ENCODE assay signal across 34 mouse cellular contexts in genomic region chr11:70586954-70587353, GRCm38 (mm10). TPM values are rescaled to one million over a fixed set of nuclear protein-coding genes. Genes with fewer than 3 reads are reported as not detected.
DNase-seq lines count a peak whose midpoint lies in the region; ATAC-seq and TF ChIP-seq lines count a peak whose summit lies in the region.
"Had no signal": no experiment of that assay in that cellular context is flagged by ENCODE, and none has a peak within 500 bp of the region (broad histone marks: within the 10 kb centered on the region; RNA-seq: fewer than 3 reads in every experiment).

No protein-coding gene starts in this region.

- peak; percentile 94 for DNase-seq in heart, adult 11 months
- no peak for DNase-seq in heart, postnatal 25 days (ENCODE audit: low spot score)
- no peak for DNase-seq in adipocyte (ENCODE audit: low spot score)
- DNase-seq: cerebellum, adult 9-10 months; heart, postnatal 36 days; kidney, adult 18-20 months; left cerebral cortex, postnatal 4 days; lung, postnatal 36 days; thymus, postnatal 36 days had no signal

- H3K27ac ChIP-seq in bone marrow macrophage, adult 2 months (ENCODE audit: insufficient read depth, low read depth, low read length) = peak overlapping the region; percentile 59
- H3K27ac ChIP-seq: embryonic facial prominence, embryonic 12.5 days; forebrain, embryonic 13.5 days; hindbrain, embryonic 14.5 days; kidney, postnatal 0 days; limb, embryonic 15.5 days; liver, embryonic 15.5 days; lung, embryonic 15.5 days; midbrain, embryonic 12.5 days had no signal

- intact Hi-C loops in heart, postnatal 25 days (cut with DNase I) = no loop called here

- H3K4me1 ChIP-seq in megakaryocyte, embryonic 14.5 days = peaks cover 98% of the 10 kb centered on the region
- peaks cover 82% of the 10 kb centered on the region for H3K4me1 ChIP-seq in bone marrow macrophage, adult 2 months (ENCODE audit: control insufficient read depth, insufficient read depth, low read length)

- TF ChIP-seq POLR2A in bone marrow macrophage, adult 2 months (IDR thresholded peaks at IDR 0.05; ENCODE audit: borderline replicate concordance, low read depth, low read length) = no peak

- H3K36me3 ChIP-seq in megakaryocyte, embryonic 14.5 days (replicated peaks; ENCODE audit: low read length) = peaks cover 64% of the 10 kb centered on the region
- H3K36me3 ChIP-seq: embryonic facial prominence, embryonic 12.5 days; liver, embryonic 15.5 days; lung, embryonic 15.5 days; midbrain, embryonic 12.5 days had no signal

- ATAC-seq in megakaryocyte, adult 5-6 weeks (ENCODE audit: poor library complexity, severe bottlenecking) = no peak
- peak; percentile 41; the same call in 1 of the 2 replicates for ATAC-seq in monocyte, adult 5-6 weeks (replicated peaks; ENCODE audit: insufficient number of reproducible peaks, low FRiP score, low TSS enrichment, poor library complexity, severe bottlenecking)
- ATAC-seq in cerebellum, adult (ENCODE audit: insufficient number of reproducible peaks, low FRiP score, low TSS enrichment) = no peak
- ATAC-seq: CD4-positive, CD25-positive, alpha-beta regulatory T cell, adult 4 months; forebrain, embryonic 13.5 days; inflammation-experienced regulatory T-cells, adult 6 months had no signal

- H3K4me3 ChIP-seq in megakaryocyte, embryonic 14.5 days (replicated peaks) = peak overlapping the region; percentile 48
- H3K4me3 ChIP-seq in bone marrow macrophage, adult 2 months (ENCODE audit: insufficient read depth, low read length) = no peak overlapping the region
- H3K4me3 ChIP-seq: embryonic facial prominence, embryonic 12.5 days; erythroblast, embryonic 14.5 days; forebrain, embryonic 13.5 days; limb, embryonic 15.5 days; liver, embryonic 15.5 days; lung, embryonic 15.5 days; midbrain, embryonic 12.5 days had no signal

- H3K27me3 ChIP-seq in megakaryocyte, embryonic 14.5 days (replicated peaks) = no peaks in the 10 kb centered on the region
- H3K27me3 ChIP-seq: embryonic facial prominence, embryonic 12.5 days; forebrain, embryonic 13.5 days; limb, embryonic 15.5 days; liver, embryonic 15.5 days; lung, embryonic 15.5 days; midbrain, embryonic 12.5 days had no signal

- H3K9me3 ChIP-seq in megakaryocyte, embryonic 14.5 days = no peaks in the 10 kb centered on the region
- H3K9me3 ChIP-seq: embryonic facial prominence, embryonic 12.5 days; forebrain, embryonic 13.5 days; limb, embryonic 15.5 days; liver, embryonic 15.5 days; lung, embryonic 15.5 days; midbrain, embryonic 12.5 days had no signal

- TF ChIP-seq CTCF in bone marrow macrophage, adult 2 months (IDR thresholded peaks at IDR 0.05; ENCODE audit: low read depth, low read length) = no peak

RNA-seq across cellular contexts. Expression of gene Mink1, which starts 24.3 kb away (rescaled TPM):
- 10 to 100 TPM; 43.6 to 46.3 TPM for total RNA-seq in heart, postnatal 25 days (2021)
- polyA plus RNA-seq in megakaryocyte, embryonic 14.5 days (2012; ENCODE audit: insufficient read depth, low replicate concordance) = 122 and 129 TPM in 2 replicates
- total RNA-seq in megakaryocyte, adult 5-6 weeks (2015) = 20.6 and 21.3 TPM in 2 replicates
- 12.7 and 17.5 TPM in 2 replicates for total RNA-seq in megakaryocyte, adult 5-6 weeks (2017)
- polyA plus RNA-seq in bone marrow macrophage, adult 2 months (2012; ENCODE audit: insufficient read depth, insufficient read length, missing spikeins) = 139 and 151 TPM in 2 replicates
- total RNA-seq in monocyte, adult 5-6 weeks (2017) = 50.8 to 81.3 TPM (median 55.8 TPM) in 3 replicates

RNA-seq across cellular contexts. Expression of gene 4930544D05Rik, which starts 28.7 kb away (rescaled TPM):
- total RNA-seq in heart, postnatal 25 days (2021) = not detected
- not detected in 2 replicates for polyA plus RNA-seq in megakaryocyte, embryonic 14.5 days (2012; ENCODE audit: insufficient read depth, low replicate concordance)
- total RNA-seq in megakaryocyte, adult 5-6 weeks (2015) = not detected in 2 replicates
- total RNA-seq in megakaryocyte, adult 5-6 weeks (2017) = not detected in 2 replicates
- polyA plus RNA-seq in bone marrow macrophage, adult 2 months (2012; ENCODE audit: insufficient read depth, insufficient read length, missing spikeins) = not detected in 2 replicates
- total RNA-seq in monocyte, adult 5-6 weeks (2017) = not detected in 3 replicates
- total RNA-seq: adrenal gland, adult 18-20 months; adrenal gland, postnatal 4 days; common myeloid progenitor, adult 5-6 weeks; gastrocnemius, adult 18-20 months; heart, postnatal 36 days; left cerebral cortex, postnatal 4 days; neutrophil, adult 5-6 weeks had no signal
- polyA plus RNA-seq: embryonic facial prominence, embryonic 12.5 days; erythroblast, embryonic 14.5 days; forebrain, embryonic 13.5 days; heart, embryonic 14.5 days; hindbrain, embryonic 14.5 days; inflammation-experienced regulatory T-cells, adult 6 months; kidney, postnatal 0 days; limb, embryonic 15.5 days; liver, embryonic 15.5 days; lung, embryonic 15.5 days; midbrain, embryonic 12.5 days had no signal

RNA-seq across cellular contexts. Expression of gene Chrne, which starts 32.1 kb away (rescaled TPM):
- total RNA-seq in heart, postnatal 25 days (2021) = not detected
- polyA plus RNA-seq in megakaryocyte, embryonic 14.5 days (2012; ENCODE audit: insufficient read depth, low replicate concordance) = 0.83 TPM in 1 of 2 replicates, not detected in the other
- 0.36 TPM in 1 of 2 replicates, not detected in the other for total RNA-seq in megakaryocyte, adult 5-6 weeks (2015)
- 0.41 and 1.2 TPM in 2 replicates for total RNA-seq in megakaryocyte, adult 5-6 weeks (2017)
- not detected in 2 replicates for polyA plus RNA-seq in bone marrow macrophage, adult 2 months (2012; ENCODE audit: insufficient read depth, insufficient read length, missing spikeins)
- 2.1 to 17.4 TPM (median 5.5 TPM) in 3 replicates for total RNA-seq in monocyte, adult 5-6 weeks (2017)
- total RNA-seq: ES-E14; heart, postnatal 36 days; layer of hippocampus, adult 18-20 months; left cerebral cortex, adult 8-10 months; left cerebral cortex, postnatal 4 days had no signal
- polyA plus RNA-seq: embryonic facial prominence, embryonic 12.5 days; forebrain, embryonic 13.5 days; heart, embryonic 14.5 days; hindbrain, embryonic 14.5 days; limb, embryonic 15.5 days; liver, embryonic 15.5 days; lung, embryonic 15.5 days had no signal

RNA-seq across cellular contexts. Expression of gene Pld2, which starts 47.1 kb away (rescaled TPM):
- 1 to 10 TPM; 6.5 to 7.4 TPM for total RNA-seq in heart, postnatal 25 days (2021)
- polyA plus RNA-seq in megakaryocyte, embryonic 14.5 days (2012; ENCODE audit: insufficient read depth, low replicate concordance) = 1.1 TPM in 1 of 2 replicates, not detected in the other
- total RNA-seq in megakaryocyte, adult 5-6 weeks (2015) = 6.3 and 6.5 TPM in 2 replicates
- total RNA-seq in megakaryocyte, adult 5-6 weeks (2017) = 7.3 and 11.1 TPM in 2 replicates
- 58.4 and 60.9 TPM in 2 replicates for polyA plus RNA-seq in bone marrow macrophage, adult 2 months (2012; ENCODE audit: insufficient read depth, insufficient read length, missing spikeins)
- total RNA-seq in monocyte, adult 5-6 weeks (2017) = 5.1 to 22.0 TPM (median 11.1 TPM) in 3 replicates

RNA-seq across cellular contexts. Expression of gene Gp1ba, which starts 52.0 kb away (rescaled TPM):
- total RNA-seq in heart, postnatal 25 days (2021) = under 1 TPM; 0.36 to 0.42 TPM
- polyA plus RNA-seq in megakaryocyte, embryonic 14.5 days (2012; ENCODE audit: insufficient read depth, low replicate concordance) = 898 and 1,061 TPM in 2 replicates
- total RNA-seq in megakaryocyte, adult 5-6 weeks (2015) = 0.20 and 0.23 TPM in 2 replicates
- 0.04 TPM in 1 of 2 replicates, not detected in the other for total RNA-seq in megakaryocyte, adult 5-6 weeks (2017)
- not detected in 2 replicates for polyA plus RNA-seq in bone marrow macrophage, adult 2 months (2012; ENCODE audit: insufficient read depth, insufficient read length, missing spikeins)
- total RNA-seq in monocyte, adult 5-6 weeks (2017) = 0.57 to 3.3 TPM in 2 of 3 replicates, not detected in the other
- total RNA-seq: layer of hippocampus, adult 18-20 months; left cerebral cortex, adult 8-10 months had no signal
